Mouse (Mus musculus) lung, postnatal 0 days (tissue): ENCODE data around the gene Igfbp6. TPM values are rescaled to one million over a fixed set of nuclear protein-coding genes. Genes with fewer than 3 reads are reported as not detected.

ENCODE experiments used
- ATAC-seq: fragments of 200-750 bp; cut with Nextera tagmentation; 2 replicates; pipeline ENCODE4 v1.8.0; 2017; ENCODE audit warnings: moderate library complexity
- DNase-seq: peaks from one replicate; pipeline ENCODE4 v3.0.0-alpha.2; 2016; ENCODE audit warnings: low spot score
- H3K27ac ChIP-seq: fragments of 300-500 bp; sonication (generic); 2 replicates; pipeline ENCODE4 v1.5.1; 2014; ENCODE audit warnings: antibody characterized with exemption, mild to moderate bottlenecking, low read length, mixed read lengths
- H3K27me3 ChIP-seq: fragments of 300-500 bp; sonication (generic); replicated peaks from 2 replicates; pipeline ENCODE4 v1.6.1; 2014; ENCODE audit warnings: low read length, mixed read lengths; ENCODE audit not compliant: insufficient read depth
- H3K36me3 ChIP-seq: fragments of 300-500 bp; sonication (generic); 2 replicates; pipeline ENCODE4 v1.6.1; 2014; ENCODE audit warnings: low read length, mixed read lengths; ENCODE audit not compliant: insufficient read depth
- H3K4me1 ChIP-seq: fragments of 300-500 bp; sonication (generic); 2 replicates; pipeline ENCODE4 v1.6.1; 2014; ENCODE audit warnings: antibody characterized with exemption, low read depth, low read length, mixed read lengths; ENCODE audit not compliant: insufficient read depth
- H3K4me2 ChIP-seq: fragments of 300-500 bp; sonication (generic); replicated peaks from 2 replicates; pipeline ENCODE4 v1.6.1; 2014; ENCODE audit warnings: low read depth, mild to moderate bottlenecking, low read length, moderate library complexity, mixed read lengths
- H3K4me3 ChIP-seq: fragments of 300-500 bp; sonication (generic); 2 replicates; pipeline ENCODE4 v1.5.1; 2014; ENCODE audit warnings: low read depth, low read length
- H3K9ac ChIP-seq: fragments of 300-500 bp; sonication (generic); replicated peaks from 2 replicates; pipeline ENCODE4 v1.6.1; 2014; ENCODE audit warnings: low read depth, mild to moderate bottlenecking
- H3K9me3 ChIP-seq: fragments of 300-500 bp; sonication (generic); 2 replicates; pipeline ENCODE4 v1.6.1; 2016; ENCODE audit warnings: low read length, mixed read lengths
- CTCF ChIP-seq: IDR thresholded peaks from 2 replicates; pipeline ENCODE4 v1.5.1; 2016; ENCODE audit warnings: antibody characterized with exemption, mild to moderate bottlenecking
- EP300 ChIP-seq: IDR thresholded peaks from 2 replicates; pipeline ENCODE4 v1.6.1; 2016; ENCODE audit warnings: antibody characterized with exemption, mild to moderate bottlenecking, control low read depth
- WGBS: fragments of 180-500 bp; shearing (Covaris S2); extraction: QIAGEN DNeasy Blood & Tissue Kit; methylation state at CpG from one replicate; pipeline ENCODE4 v1.1.7; 2014; 5-methylcytosine and 5-hydroxymethylcytosine counted together
- polyA plus RNA-seq: library from polyadenylated mRNA; unstranded; fragments of >200 nt; fragmentation: Nextera tagmentation; extraction: Ambion mirVana; gene quantifications from 2 replicates; pipeline ENCODE4 v1.2.1, GENCODE M21; 2015

Gene Igfbp6
- polyA plus RNA-seq, 1 experiment from 2014 or later = 123 TPM

DNA sequence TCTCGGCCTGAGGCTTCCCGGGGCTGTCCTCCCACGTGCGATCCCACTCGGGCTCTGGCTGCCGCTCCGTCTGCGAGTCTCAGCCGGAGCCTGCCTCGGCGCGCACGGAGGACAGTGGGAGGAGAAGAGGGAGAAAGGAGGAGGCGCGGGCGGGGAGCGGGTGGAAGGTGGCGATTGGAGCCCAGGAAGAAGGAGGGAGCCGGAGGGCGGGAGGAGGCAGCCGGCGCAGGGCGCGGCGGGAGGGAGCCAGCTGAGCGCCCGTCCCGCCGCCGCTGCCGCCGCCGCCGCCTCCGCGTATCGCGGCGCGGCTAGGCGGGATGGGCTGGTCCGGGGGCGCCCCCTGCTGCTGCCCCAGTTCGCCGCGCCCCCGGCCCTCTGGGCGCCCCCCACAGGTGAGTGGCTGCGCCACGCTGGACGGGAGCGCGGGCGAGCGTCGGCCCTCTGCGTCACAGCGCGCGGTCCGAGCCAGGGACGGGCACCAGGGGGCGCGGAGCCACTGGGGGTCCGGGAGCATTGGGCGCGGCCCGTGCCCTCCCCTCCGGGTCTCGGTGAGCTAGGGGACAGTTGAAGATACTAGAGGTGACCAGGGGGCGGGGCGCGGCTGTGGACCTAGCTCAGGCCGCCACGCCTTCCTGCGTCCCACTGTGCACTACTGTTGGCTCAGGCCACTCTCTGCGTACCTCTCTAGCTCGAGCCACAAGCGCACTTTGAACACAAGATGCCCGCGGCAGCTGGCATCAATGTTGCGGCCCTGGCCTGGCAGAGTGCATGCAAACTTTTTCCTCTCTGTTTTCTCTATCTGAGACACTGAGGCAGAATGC is 43.8 kb upstream of the Igfbp6 start, which contains the start of gene Tns2:
TSS of gene Tns2 (plus strand) at position 253 of the 821 bp plus-strand sequence.
- Histone ChIP-seq H3K36me3 (peaks cover 5% of the 10 kb centered on the region; the same call in 1 of the 2 replicates), H3K4me2 (peak within 1 kb of the TSS; percentile 87), H3K27ac (peak within 1 kb of the TSS; percentile 100), H3K9ac (peak within 1 kb of the TSS; percentile 59), H3K4me1 (peaks cover 35% of the 10 kb centered on the region), H3K4me3 (peak within 1 kb of the TSS; percentile 48), H3K27me3 (no peaks in the 10 kb centered on the region), H3K9me3 (no peaks in the 10 kb centered on the region)
- DNase-seq (peak; percentile 95), ATAC-seq (peak; percentile 37)
- TF ChIP-seq CTCF (peak; percentile 73), EP300 (no peak)
- WGBS = 5% methylated on average over 53 of the region's 82 CpGs

DNA sequence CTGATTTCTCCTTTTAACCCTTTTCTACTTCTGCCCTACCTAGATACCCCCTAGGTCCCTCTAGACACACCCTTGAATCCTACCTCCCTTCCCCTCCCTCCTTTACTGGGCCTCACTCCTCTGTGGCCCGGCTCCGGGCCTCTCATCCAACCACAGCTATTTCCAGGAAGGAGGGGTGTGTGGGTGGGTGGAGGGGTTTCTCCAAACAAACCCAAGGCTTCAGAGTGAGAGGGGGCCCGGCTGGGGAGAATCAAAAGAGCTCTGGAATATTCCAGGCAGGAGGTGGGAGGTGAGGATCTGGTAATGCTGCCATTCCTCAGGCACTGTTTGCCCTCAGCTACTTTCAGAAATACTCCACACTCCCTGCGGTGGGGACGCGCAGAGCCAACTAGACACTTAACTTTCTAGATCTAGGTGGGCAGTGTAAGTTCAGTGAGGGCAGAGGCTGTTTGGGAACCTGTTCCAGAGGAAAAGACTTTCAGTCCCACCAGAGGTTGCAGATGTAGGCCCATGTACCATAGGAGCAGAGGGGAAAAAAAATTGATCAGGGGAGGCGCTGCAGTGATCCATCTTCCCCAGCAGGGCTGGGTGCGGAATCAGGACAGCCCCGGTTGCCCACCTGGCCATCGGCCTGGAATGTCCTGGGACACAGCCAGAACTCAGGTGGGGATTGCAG is 43.0 kb upstream of the Igfbp6 start:
- Histone ChIP-seq H3K27me3 (no peaks in the 10 kb centered on the region), H3K4me1 (peaks cover 42% of the 10 kb centered on the region), H3K4me2 (peak overlapping the region; percentile 87), H3K27ac (peak overlapping the region; percentile 100), H3K9ac (peak overlapping the region; percentile 59), H3K36me3 (0 out of 2 replicates have a peak, but pooled peaks cover under 1% of the 10 kb centered on the region), H3K4me3 (peak overlapping the region; percentile 48), H3K9me3 (no peaks in the 10 kb centered on the region)
- ATAC-seq = no peak
- 12% methylated on average over 10 of the region's 10 CpGs for WGBS
- peak; percentile 41 for TF ChIP-seq CTCF
- no peak for TF ChIP-seq EP300
- peak; percentile 80 for DNase-seq

DNA sequence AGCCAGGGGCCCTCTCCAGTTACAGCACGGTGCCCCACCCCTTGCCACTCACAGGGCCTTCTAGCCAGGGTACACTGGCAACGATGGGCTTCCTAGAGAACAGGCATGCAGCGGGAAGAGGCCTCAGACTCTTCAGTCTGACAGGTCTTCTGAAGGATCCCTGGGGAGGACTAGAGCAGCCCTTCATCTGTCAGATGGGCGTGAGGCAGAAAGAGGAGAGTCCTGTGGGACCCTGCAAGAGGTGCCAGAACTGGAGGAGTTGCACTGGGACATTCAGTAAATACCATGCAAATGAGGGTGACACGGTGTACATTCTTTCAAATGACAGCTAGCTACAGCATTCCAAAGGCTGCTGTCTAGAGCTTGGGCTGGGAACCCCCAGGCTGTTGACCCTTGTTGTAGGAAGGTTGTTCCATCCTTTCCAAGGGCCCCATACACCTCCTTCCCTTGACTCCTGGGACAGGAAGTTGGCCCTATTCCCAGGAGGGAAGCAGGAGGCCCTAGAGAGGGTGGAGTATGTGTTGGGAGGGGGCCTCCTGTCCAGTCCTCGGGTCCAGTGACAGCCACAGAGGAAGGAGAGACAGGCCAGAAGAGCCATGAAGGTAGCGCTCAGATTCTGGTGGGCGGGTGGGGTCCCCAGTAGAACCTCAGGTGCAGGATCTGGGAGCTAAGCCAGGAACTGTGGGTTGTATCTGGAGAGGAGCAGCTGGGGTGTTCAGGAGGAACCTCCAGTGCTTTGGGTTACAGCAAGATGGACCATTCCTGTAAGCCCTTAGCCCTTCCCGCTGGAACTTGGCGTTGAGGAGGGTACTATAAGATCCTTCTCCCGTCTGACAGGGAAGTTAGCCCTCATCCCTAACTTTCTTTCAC is 42.3 kb upstream of the Igfbp6 start:
- DNase-seq (peak; percentile 93), ATAC-seq (peak; percentile 34)
- Histone ChIP-seq H3K4me1 (peaks cover 43% of the 10 kb centered on the region), H3K9me3 (no peaks in the 10 kb centered on the region), H3K27ac (peak overlapping the region; percentile 100), H3K27me3 (no peaks in the 10 kb centered on the region), H3K36me3 (0 out of 2 replicates have a peak, but pooled peaks cover 8% of the 10 kb centered on the region), H3K4me3 (peak overlapping the region; percentile 48), H3K9ac (peak overlapping the region; percentile 93), H3K4me2 (peak overlapping the region; percentile 87)
- TF ChIP-seq CTCF (no peak), EP300 (peak; percentile 84)
- WGBS = 6% methylated on average over 11 of the region's 11 CpGs

DNA sequence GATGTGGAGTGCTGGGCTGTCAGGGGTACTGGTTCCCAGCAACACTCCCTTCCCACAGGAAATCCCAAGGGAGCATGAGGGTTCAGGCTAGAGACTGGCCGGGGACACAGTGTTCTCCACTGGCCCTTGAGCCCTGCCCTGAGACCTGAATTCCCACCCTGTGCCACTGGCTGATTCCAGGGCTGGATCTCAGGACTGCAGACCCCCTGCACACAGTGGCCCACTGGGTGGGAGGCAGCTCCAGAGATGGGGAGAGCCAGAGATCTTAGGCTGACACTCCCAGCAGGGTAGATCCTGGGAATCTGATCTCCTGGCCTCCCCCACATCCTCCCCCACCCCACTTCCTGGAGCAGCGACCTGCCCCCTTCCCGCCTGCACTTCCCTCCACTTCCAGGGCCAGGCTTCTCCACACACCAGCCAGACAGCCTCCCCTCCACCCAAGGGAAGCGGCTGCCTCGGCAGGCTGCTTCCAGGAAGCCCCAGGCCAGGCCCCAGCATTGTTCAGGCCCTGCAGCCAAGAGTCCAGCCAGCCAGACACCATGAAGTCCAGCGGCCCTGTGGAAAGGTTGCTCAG is 41.5 kb upstream of the Igfbp6 start:
- H3K27me3 ChIP-seq = no peaks in the 10 kb centered on the region
- peak overlapping the region; percentile 93 for H3K9ac ChIP-seq
- peak overlapping the region; percentile 100 for H3K27ac ChIP-seq
- peak; percentile 20 for ATAC-seq
- DNase-seq = peak; percentile 88
- H3K36me3 ChIP-seq = peaks cover 15% of the 10 kb centered on the region; the same call in 1 of the 2 replicates
- H3K4me1 ChIP-seq = peaks cover 43% of the 10 kb centered on the region
- 3% methylated on average over 6 of the region's 6 CpGs for WGBS
- H3K4me2 ChIP-seq = peak overlapping the region; percentile 87
- peak overlapping the region; percentile 48 for H3K4me3 ChIP-seq
- no peak for TF ChIP-seq CTCF
- TF ChIP-seq EP300 = peak; percentile 66
- H3K9me3 ChIP-seq = no peaks in the 10 kb centered on the region

DNA sequence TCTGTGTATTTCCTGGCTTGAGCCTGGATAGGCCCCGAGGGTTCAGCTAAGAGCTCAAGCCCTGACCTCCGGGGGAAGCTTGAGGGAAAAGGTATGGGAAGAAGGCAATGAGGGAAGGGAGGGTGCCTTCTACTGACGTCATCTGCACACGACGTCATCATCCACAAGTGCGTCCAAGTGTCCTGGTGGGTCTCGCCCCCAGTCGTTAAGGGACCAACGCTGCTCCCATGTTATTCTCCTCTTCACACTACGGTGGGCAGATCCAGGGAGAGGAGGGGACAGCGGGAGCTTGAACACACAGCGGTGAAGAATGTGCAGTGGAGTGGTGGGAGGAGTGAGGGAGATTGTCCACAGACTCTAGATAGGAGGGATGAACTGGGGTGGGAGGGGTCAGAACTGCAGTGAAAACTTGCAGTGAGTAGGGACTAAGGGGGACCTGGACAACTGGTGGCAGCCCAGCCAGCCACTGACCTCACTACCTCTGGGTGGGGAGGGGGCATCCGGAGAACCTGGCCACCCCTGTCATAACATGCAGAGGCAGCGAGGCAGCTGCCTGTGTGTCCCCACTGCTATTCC is 40.7 kb upstream of the Igfbp6 start:
- Histone ChIP-seq H3K27ac (peak overlapping the region; percentile 100), H3K4me3 (peak overlapping the region; percentile 48), H3K4me1 (peaks cover 42% of the 10 kb centered on the region), H3K27me3 (no peaks in the 10 kb centered on the region), H3K9ac (peak overlapping the region; percentile 93), H3K36me3 (peaks cover 22% of the 10 kb centered on the region; the same call in 1 of the 2 replicates), H3K9me3 (no peaks in the 10 kb centered on the region), H3K4me2 (peak overlapping the region; percentile 87)
- no peak for TF ChIP-seq CTCF
- no peak; the same call in none of the 2 replicates for TF ChIP-seq EP300
- WGBS = 2% methylated on average over 14 of the region's 14 CpGs
- DNase-seq (peak; percentile 95), ATAC-seq (peak; percentile 35)
